Mouse (Mus musculus) limb, embryonic 10.5 days (tissue): ENCODE data around the gene Chrnb1. TPM values are rescaled to one million over a fixed set of nuclear protein-coding genes. Genes with fewer than 3 reads are reported as not detected.
A peak's percentile ranks its signal among the peaks of the same experiment; 100 is the strongest.

Source experiments
- DNase-seq: peaks from one replicate; pipeline ENCODE4 v3.0.0-alpha.2; 2017; ENCODE audit warnings: low spot score
- H3K27ac ChIP-seq: fragments of 300-500 bp; sonication (generic); 2 replicates; pipeline ENCODE4 v1.5.1; 2016; ENCODE audit warnings: mild to moderate bottlenecking
- H3K27me3 ChIP-seq: fragments of 300-500 bp; sonication (generic); 2 replicates; pipeline ENCODE4 v1.6.1; 2016; ENCODE audit warnings: low read depth, mild to moderate bottlenecking; ENCODE audit not compliant: poor library complexity, severe bottlenecking
- H3K36me3 ChIP-seq: fragments of 300-500 bp; sonication (generic); 2 replicates; pipeline ENCODE4 v1.6.1; 2016; ENCODE audit warnings: mild to moderate bottlenecking, moderate library complexity
- H3K4me1 ChIP-seq: fragments of 300-500 bp; sonication (generic); 2 replicates; pipeline ENCODE4 v1.6.1; 2016
- H3K4me3 ChIP-seq: fragments of 300-500 bp; sonication (generic); 2 replicates; pipeline ENCODE4 v1.5.1; 2016; ENCODE audit warnings: mild to moderate bottlenecking, moderate library complexity
- H3K9me3 ChIP-seq: fragments of 300-500 bp; sonication (generic); replicated peaks from 2 replicates; pipeline ENCODE4 v1.6.1; 2016; ENCODE audit warnings: mild to moderate bottlenecking
- WGBS: fragments of 180-500 bp; shearing (Covaris S2); methylation state at CpG from one replicate; pipeline ENCODE4 v1.1.7; 2016; 5-methylcytosine and 5-hydroxymethylcytosine counted together
- polyA plus RNA-seq: library from polyadenylated mRNA; unstranded; fragments of >200 nt; fragmentation: Nextera tagmentation; extraction: Ambion mirVana; gene quantifications from 2 replicates; pipeline ENCODE4 v1.2.1, GENCODE M21; 2016

Gene Chrnb1
- polyA plus RNA-seq, 1 experiment from 2014 or later: 2.5 TPM

DNA sequence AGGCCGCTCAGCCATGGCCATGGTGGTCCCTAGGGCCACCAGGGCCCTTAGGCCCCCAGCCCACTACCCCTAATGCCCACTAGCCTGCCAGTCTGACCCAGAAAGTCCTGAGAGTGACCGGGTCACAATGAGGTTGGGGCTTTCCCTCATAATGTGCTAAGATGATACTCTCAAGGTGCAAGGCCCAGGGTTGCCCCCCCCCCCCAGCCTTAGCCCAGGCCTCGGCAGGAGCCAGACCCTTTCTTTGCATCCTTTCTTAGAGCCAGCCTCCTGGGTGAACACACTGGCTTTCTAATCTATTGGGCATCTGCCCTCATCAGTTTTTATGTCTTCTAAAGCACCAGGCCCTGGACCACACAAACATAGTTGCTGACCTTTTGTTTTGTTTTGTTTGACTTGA lies 26.3 kb upstream of the Chrnb1 start, which contains the start of gene Spem1:
TSS of gene Spem1 (minus strand) at position 101 of the 400 bp plus-strand sequence.
- DNase-seq: no peak
- Histone ChIP-seq H3K9me3 (peaks cover 4% of the 10 kb centered on the region; the same call in 1 of the 2 replicates), H3K36me3 (peaks cover 24% of the 10 kb centered on the region), H3K4me3 (no peak within 1 kb of the TSS), H3K27ac (no peak within 1 kb of the TSS), H3K27me3 (no peaks in the 10 kb centered on the region), H3K4me1 (peaks cover 9% of the 10 kb centered on the region)
- 85% methylated on average over 3 of the region's 3 CpGs for WGBS

DNA sequence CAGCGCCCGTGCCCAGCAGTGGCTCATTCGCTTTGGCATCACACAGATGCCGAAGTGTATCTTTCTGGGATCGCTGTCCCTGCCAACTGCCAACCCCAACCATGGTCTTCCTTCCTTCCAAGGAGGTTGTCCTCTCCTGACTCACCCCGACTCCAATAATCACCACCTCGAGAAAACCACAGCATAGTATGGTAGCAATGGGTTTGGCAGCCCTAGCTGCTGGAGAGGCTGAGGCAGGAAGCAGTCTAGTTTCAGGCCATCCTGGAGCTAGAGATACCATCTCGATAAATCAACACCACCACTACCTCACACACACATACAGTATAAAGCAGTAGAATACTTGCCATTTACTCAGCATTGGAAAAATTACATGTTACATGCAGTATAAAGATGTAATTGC lies 23.1 kb upstream of the Chrnb1 start:
- WGBS: 89% methylated on average over 8 of the region's 8 CpGs
- H3K27me3 ChIP-seq: no peaks in the 10 kb centered on the region
- no peak overlapping the region for H3K4me3 ChIP-seq
- no peaks in the 10 kb centered on the region for H3K9me3 ChIP-seq
- peaks cover 4% of the 10 kb centered on the region; the same call in 1 of the 2 replicates for H3K4me1 ChIP-seq
- H3K27ac ChIP-seq: no peak overlapping the region
- no peaks in the 10 kb centered on the region for H3K36me3 ChIP-seq
- DNase-seq: no peak

DNA sequence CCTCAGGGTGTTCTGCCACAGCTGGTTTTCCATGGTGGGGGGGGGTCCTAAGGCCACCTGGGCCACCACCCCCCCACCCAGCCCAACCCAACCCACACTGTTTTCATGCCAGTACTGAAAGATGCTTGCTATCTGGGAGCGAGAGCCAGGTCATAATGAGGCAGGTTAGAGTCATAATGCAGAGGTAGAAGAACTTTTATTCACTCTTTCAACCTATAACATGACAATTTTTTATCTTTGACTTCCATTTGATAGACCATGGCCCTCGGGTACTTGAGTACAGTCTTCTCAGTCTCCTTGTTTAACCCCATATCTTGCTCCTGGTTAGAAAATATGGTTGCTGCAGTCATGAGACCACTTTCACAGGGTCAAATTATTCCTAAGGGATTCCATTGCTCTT lies 22.6 kb upstream of the Chrnb1 start, which contains the start of gene Spem2:
TSS of gene Spem2 (minus strand) at position 101 of the 400 bp plus-strand sequence.
- Histone ChIP-seq H3K27ac (no peak within 1 kb of the TSS), H3K4me3 (no peak within 1 kb of the TSS), H3K9me3 (no peaks in the 10 kb centered on the region), H3K4me1 (no peaks in the 10 kb centered on the region), H3K36me3 (no peaks in the 10 kb centered on the region), H3K27me3 (no peaks in the 10 kb centered on the region)
- WGBS: 89% methylated on average over 2 of the region's 2 CpGs
- DNase-seq: no peak

DNA sequence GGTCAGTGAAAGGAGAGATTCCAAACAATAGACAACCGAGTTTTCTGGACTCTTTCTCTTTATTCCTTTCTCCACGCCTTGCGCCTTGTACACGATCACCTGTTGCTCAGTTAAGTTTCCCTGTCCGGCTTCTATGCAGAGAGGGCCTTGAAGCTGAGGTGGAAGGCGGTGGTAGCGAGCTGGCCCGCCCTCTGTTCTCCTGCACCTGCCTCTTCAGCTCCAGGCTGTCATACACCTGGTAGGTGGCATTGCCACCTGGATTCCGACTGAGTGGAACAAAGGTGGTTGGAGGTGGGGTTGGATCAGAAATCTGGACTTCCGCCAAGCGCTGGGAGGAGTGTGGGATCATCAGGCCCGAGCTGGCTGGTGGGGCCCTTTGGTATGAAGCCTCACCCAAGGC lies 20.8 kb upstream of the Chrnb1 start:
- WGBS: 95% methylated on average over 12 of the region's 12 CpGs
- Histone ChIP-seq H3K4me1 (no peaks in the 10 kb centered on the region), H3K9me3 (no peaks in the 10 kb centered on the region), H3K36me3 (no peaks in the 10 kb centered on the region), H3K27me3 (no peaks in the 10 kb centered on the region), H3K4me3 (no peak overlapping the region), H3K27ac (no peak overlapping the region)
- no peak for DNase-seq

DNA sequence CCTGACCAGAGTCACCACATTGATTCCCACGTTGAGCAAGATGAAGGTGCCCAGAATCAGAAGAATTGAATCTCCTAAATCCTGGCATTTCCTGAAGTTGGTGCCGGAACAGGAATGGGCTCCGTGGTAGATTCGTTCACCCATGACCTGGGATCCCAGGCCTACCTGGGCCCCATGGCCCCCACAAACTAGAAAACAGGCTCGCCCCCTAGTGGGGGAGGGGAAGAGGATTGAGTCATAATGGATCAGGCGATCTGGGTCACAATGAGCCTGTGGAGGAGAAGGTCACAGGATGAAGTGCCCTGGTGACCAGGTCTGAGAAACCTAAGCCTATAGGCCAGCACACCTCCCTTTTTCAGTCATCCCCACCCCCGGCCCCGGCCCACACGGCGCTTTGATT lies 19.4 kb upstream of the Chrnb1 start, which contains the start of gene Gm39566:
TSS of gene Gm39566 (minus strand) at position 144 of the 400 bp plus-strand sequence.
- no peaks in the 10 kb centered on the region for H3K4me1 ChIP-seq
- no peak for DNase-seq
- 57% methylated on average over 10 of the region's 10 CpGs for WGBS

DNA sequence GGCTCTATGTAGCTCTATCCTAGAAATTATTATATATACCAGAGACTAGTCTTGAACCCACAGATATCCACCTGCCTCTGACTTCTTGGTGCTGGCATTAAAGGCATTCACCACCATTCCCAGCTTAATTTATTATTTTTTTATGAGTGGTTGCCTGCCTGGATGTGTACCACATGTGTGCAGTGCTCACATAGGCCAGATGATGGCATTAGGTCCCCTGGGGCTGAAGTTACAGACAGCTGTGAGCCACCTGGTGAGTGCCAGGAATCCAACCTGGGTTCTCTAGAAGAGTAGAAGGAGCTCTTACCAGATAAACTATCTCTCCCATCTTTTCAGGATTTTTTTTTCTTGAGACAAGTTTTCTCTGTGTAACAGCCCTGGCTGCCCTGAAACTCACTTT lies 14.5 kb upstream of the Chrnb1 start:
- H3K27me3 ChIP-seq: peaks cover 29% of the 10 kb centered on the region
- H3K4me1 ChIP-seq: no peaks in the 10 kb centered on the region
- no peaks in the 10 kb centered on the region for H3K9me3 ChIP-seq
- H3K4me3 ChIP-seq: no peak overlapping the region
- no peak overlapping the region for H3K27ac ChIP-seq
- H3K36me3 ChIP-seq: no peaks in the 10 kb centered on the region
- no peak for DNase-seq

More for the DNA sequence above, 19.4 kb upstream of the Chrnb1 start, which contains the start of gene Gm39566:
- no peak within 1 kb of the TSS for H3K4me3 ChIP-seq
- H3K9me3 ChIP-seq: no peaks in the 10 kb centered on the region
- no peak within 1 kb of the TSS for H3K27ac ChIP-seq
- H3K27me3 ChIP-seq: no peaks in the 10 kb centered on the region
- H3K36me3 ChIP-seq: no peaks in the 10 kb centered on the region

DNA sequence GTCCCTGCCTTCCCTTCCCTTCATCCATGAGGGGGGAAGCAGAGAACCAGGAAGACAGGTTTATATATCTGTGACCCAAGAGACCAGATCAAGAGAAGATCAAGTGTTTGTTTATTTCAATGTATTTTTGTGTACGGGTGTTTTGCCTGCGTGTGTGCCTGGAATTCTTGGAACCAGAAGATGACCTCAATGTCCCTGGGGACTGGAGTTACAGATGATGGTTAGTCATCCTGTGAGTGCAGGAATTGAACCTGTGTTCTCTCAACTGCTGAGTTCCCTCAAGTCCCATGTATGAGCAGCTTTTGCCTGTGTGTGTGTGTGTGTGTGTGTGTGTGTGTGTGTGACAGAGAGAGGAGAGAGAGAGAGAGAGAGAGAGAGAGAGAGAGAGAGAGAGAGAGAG lies 11.9 kb upstream of the Chrnb1 start:
- 84% methylated on average over 2 of the region's 2 CpGs for WGBS
- Histone ChIP-seq H3K27me3 (peaks cover 55% of the 10 kb centered on the region), H3K4me3 (no peak overlapping the region), H3K9me3 (no peaks in the 10 kb centered on the region), H3K4me1 (peaks cover 25% of the 10 kb centered on the region), H3K36me3 (no peaks in the 10 kb centered on the region), H3K27ac (no peak overlapping the region)
- no peak for DNase-seq

DNA sequence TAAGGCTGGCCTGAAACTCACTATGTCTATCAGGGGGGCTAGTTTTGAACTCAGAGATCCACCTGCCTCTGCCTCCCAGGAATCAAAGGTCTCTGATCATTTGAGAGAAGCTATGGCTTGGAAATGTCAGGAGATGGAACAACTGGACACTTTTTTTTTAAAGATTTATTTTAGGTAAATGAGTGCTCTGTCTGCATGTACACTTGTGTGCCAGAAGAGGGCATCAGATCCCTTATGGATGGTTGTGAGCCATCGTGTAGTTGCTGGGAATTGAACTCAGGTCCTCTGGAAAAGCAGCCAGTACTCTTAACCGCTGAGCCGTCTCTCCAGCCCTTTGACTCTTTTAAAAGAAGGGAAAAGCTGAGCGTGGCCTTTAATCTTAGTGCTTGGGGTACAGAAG lies 10.6 kb upstream of the Chrnb1 start:
- 77% methylated on average over 4 of the region's 4 CpGs for WGBS
- Histone ChIP-seq H3K9me3 (no peaks in the 10 kb centered on the region), H3K4me1 (peaks cover 37% of the 10 kb centered on the region), H3K27me3 (peaks cover 68% of the 10 kb centered on the region), H3K4me3 (no peak overlapping the region), H3K36me3 (no peaks in the 10 kb centered on the region), H3K27ac (no peak overlapping the region)
- DNase-seq: no peak

DNA sequence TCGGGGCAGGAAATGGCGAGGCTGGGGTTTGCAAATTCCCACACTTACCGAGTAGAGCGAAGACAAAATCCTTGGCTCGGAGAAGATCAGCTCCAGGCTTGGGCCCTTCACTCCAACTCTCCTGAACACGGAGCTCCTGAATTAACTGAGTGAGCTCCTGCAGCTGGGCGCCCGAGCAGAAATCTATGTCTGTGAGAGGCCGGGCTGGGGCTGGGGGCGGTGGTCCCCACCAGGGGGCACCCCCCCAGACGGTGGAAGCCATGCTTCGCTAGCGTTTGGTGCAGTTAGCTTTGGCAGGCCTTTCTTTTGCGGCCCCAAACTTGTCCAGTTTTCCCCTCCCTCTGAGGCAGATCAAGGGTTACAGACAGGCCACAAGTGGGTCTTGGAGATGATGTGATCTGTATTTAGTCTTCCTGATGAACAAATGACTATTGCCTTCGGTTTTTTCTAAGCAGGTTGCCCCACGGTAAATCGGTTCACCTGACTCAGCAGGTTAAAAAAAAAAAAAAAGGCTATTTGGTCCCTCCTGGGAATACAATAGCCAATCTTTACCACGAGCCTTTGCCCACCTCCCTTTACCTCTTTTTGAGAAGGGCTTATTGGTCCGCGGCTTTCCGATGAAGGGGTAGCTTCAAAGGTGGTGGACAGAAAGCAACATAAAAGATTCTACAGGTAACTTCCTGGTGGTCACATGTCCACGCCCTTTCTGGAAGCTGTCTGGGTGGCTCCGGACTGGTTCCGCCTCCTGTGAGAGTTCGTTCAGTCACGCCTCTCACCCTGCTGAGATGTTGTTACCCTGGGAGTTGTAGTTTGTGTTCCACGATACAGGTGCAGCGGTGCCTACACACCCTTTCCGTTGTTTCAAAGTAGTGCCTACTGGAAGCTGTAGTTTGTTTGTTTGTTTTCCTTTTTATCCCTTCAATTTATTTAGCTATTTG lies 9.5 kb upstream of the Chrnb1 start, which contains the start of gene Tmem102:
TSS of gene Tmem102 (minus strand) at position 653 of the 938 bp plus-strand sequence.
- no peaks in the 10 kb centered on the region for H3K36me3 ChIP-seq
- peaks cover 48% of the 10 kb centered on the region for H3K4me1 ChIP-seq
- peaks cover 79% of the 10 kb centered on the region for H3K27me3 ChIP-seq
- DNase-seq: no peak
- H3K9me3 ChIP-seq: no peaks in the 10 kb centered on the region
- H3K27ac ChIP-seq: no peak within 1 kb of the TSS
- peak within 1 kb of the TSS; percentile 62 for H3K4me3 ChIP-seq
- WGBS: 6% methylated on average over 29 of the region's 29 CpGs

DNA sequence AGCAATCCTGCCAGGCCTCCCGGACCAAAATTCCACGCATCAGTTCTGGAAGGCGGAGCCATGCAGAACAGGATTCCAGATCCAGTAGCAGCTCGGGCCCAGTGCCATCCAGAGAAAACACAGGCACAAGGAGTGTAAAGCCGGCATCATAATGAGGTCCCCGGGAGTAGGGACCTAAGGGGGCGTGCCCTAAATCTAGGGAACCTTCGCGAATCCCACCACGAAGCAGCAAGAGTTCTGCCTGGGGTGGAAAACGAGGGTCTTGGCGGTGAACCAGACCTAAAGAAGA lies 8.9 kb upstream of the Chrnb1 start:
- H3K4me3 ChIP-seq: peak overlapping the region; percentile 62
- H3K27ac ChIP-seq: no peak overlapping the region
- WGBS: 5% methylated on average over 12 of the region's 12 CpGs

DNA sequence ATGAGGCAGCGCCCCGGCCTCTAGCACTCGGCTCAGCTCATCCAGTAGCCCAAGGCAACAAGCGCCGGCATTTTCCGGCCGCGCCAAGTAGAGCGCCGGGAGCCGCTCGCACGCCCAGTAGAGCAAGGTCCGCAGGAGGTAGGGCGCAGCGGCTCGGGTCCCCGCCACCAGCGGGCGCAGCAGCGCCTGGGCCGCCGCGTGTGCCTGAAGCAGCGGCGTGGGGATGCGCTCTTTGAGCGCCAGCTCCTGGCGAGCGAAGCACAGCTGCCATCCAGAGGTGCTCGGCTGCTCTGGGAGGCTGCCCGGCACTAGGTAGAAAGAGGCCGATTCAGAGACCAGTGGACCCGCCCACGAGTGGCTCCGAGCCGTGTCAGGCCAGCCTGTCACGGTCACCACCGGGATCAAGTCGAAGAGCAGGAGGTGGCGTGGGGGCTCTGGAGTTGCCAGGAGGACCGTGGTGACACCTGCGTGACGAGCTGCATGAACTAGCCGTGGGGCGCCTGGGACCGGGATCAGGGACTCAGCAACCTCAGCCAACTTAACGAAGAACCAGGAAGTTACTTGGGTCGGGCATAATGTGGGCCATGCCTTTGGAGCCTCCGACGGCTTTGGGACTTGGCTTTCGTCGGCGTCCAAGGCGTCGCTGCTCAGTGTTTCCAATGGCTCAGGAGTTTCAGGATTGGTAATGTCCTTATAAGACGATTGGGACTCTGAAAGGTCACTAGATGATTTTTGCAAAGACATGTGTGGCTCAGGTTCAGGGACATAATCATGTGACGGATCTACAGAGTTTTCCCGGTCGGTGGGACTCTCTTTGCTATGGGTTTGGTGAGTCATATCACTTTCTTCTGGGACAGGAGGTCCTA lies 8.3 kb upstream of the Chrnb1 start:
- H3K36me3 ChIP-seq: no peaks in the 10 kb centered on the region
- peaks cover 60% of the 10 kb centered on the region for H3K4me1 ChIP-seq
- no peaks in the 10 kb centered on the region for H3K9me3 ChIP-seq
- 1% methylated on average over 60 of the region's 60 CpGs for WGBS
- peak; percentile 78 for DNase-seq
- peak overlapping the region; percentile 62 for H3K4me3 ChIP-seq
- H3K27me3 ChIP-seq: peaks cover 91% of the 10 kb centered on the region
- H3K27ac ChIP-seq: peak overlapping the region; percentile 57

More for the DNA sequence above, 8.9 kb upstream of the Chrnb1 start:
- H3K4me1 ChIP-seq: peaks cover 54% of the 10 kb centered on the region
- DNase-seq: peak; percentile 43
- no peaks in the 10 kb centered on the region for H3K9me3 ChIP-seq
- no peaks in the 10 kb centered on the region for H3K36me3 ChIP-seq
- H3K27me3 ChIP-seq: peaks cover 86% of the 10 kb centered on the region

DNA sequence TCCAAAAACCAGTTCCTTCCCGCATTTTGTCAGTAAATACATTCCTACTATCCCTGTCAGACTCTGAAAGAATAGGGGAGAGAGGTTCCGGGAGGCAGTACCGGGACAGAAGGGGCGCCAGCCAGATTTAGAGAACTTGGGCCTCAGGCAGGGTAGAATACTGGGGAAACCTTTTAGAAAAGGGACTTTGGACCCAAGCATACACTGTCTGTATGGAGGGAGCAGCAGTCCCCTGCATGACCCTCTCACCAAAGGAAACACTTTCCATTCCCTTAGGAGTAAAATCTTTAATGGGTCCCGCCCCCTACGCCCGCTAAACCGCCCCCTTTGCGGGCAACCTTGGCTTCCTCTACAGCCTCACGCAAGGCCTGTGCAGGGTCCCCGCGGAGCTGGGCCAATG lies 7.6 kb upstream of the Chrnb1 start:
- no peaks in the 10 kb centered on the region for H3K9me3 ChIP-seq
- 3% methylated on average over 12 of the region's 12 CpGs for WGBS
- peaks cover 62% of the 10 kb centered on the region for H3K4me1 ChIP-seq
- H3K4me3 ChIP-seq: peak overlapping the region; percentile 62
- H3K27ac ChIP-seq: peak overlapping the region; percentile 57
- DNase-seq: no peak
- peaks cover 98% of the 10 kb centered on the region for H3K27me3 ChIP-seq
- no peaks in the 10 kb centered on the region for H3K36me3 ChIP-seq
